Mouse (Mus musculus) bone marrow, adult 2 months (tissue): ENCODE measurements around the gene Anapc13.

Source experiments
- CTCF ChIP-seq: fragments of 200-500 bp; IDR thresholded peaks from 2 replicates; pipeline ENCODE4 v1.5.1; 2011; ENCODE audit warnings: low read length, control low read depth; ENCODE audit not compliant: control insufficient read depth, insufficient read depth
- POLR2A ChIP-seq: fragments of 200-500 bp; IDR thresholded peaks from 2 replicates; pipeline ENCODE4 v1.6.1; 2011; ENCODE audit warnings: low read depth, mild to moderate bottlenecking, control low read depth, low read length, borderline replicate concordance; ENCODE audit not compliant: control insufficient read depth

- no peak for TF ChIP-seq CTCF
- TF ChIP-seq POLR2A = no peak
These were observed 17.5 kb downstream of the Anapc13 start for GRCm38 (mm10) chr9:102643486-102644101.
